Mouse (Mus musculus): ENCODE measurements at regions not wholly inside any gene's neighbourhood (a gene's known extent, or its start where the extent isn't known, plus 50 kb on each side); places are given as distances from the start of the nearest gene placed in this dataset.

- no peak for ATAC-seq (ENCODE audit: insufficient number of reproducible peaks, low FRiP score, low TSS enrichment)
Measured at GRCm38 (mm10) chr8:8802317-8802716, 112.0 kb upstream of the Arglu1 start.

GRCm38 (mm10) chr8:8801578-8801977, 111.3 kb upstream of the Arglu1 start:
- ATAC-seq (ENCODE audit: insufficient number of reproducible peaks, low FRiP score, low TSS enrichment): no peak

GRCm38 (mm10) chr8:8797521-8797920, 107.2 kb upstream of the Arglu1 start:
- no peak for ATAC-seq (ENCODE audit: insufficient number of reproducible peaks, low FRiP score, low TSS enrichment)

GRCm38 (mm10) chr8:8796951-8797350, 106.6 kb upstream of the Arglu1 start:
- ATAC-seq (ENCODE audit: insufficient number of reproducible peaks, low FRiP score, low TSS enrichment): no peak

- no peak for ATAC-seq (ENCODE audit: insufficient number of reproducible peaks, low FRiP score, low TSS enrichment)
Measured at GRCm38 (mm10) chr8:8794711-8795110, 104.4 kb upstream of the Arglu1 start.

- ATAC-seq (ENCODE audit: insufficient number of reproducible peaks, low FRiP score, low TSS enrichment): no peak
Measured at GRCm38 (mm10) chr8:8779931-8780330, 89.6 kb upstream of the Arglu1 start.

GRCm38 (mm10) chr8:8774496-8775015, 84.2 kb upstream of the Arglu1 start:
- no peak for ATAC-seq (ENCODE audit: insufficient number of reproducible peaks, low FRiP score, low TSS enrichment)

GRCm38 (mm10) chr8:8772424-8772823, 82.1 kb upstream of the Arglu1 start:
- no peak for ATAC-seq (ENCODE audit: insufficient number of reproducible peaks, low FRiP score, low TSS enrichment)

- ATAC-seq (ENCODE audit: insufficient number of reproducible peaks, low FRiP score, low TSS enrichment): no peak
Measured at GRCm38 (mm10) chr8:8770397-8770796, 80.1 kb upstream of the Arglu1 start.

- no peak for ATAC-seq (ENCODE audit: insufficient number of reproducible peaks, low FRiP score, low TSS enrichment)
Measured at GRCm38 (mm10) chr8:8762354-8762753, 72.0 kb upstream of the Arglu1 start.

GRCm38 (mm10) chr8:8758283-8758682, 68.0 kb upstream of the Arglu1 start:
- no peak for ATAC-seq (ENCODE audit: insufficient number of reproducible peaks, low FRiP score, low TSS enrichment)

GRCm38 (mm10) chr8:8751208-8751607, 60.9 kb upstream of the Arglu1 start:
- ATAC-seq (ENCODE audit: insufficient number of reproducible peaks, low FRiP score, low TSS enrichment): no peak

GRCm38 (mm10) chr8:8746691-8747090, 56.4 kb upstream of the Arglu1 start:
- no peak for ATAC-seq (ENCODE audit: insufficient number of reproducible peaks, low FRiP score, low TSS enrichment)

GRCm38 (mm10) chr8:8745615-8746285, 55.4 kb upstream of the Arglu1 start:
- no peak for ATAC-seq (ENCODE audit: insufficient number of reproducible peaks, low FRiP score, low TSS enrichment)

Measured in cerebellum, adult (tissue).